Mouse (Mus musculus) G1E (cell line): ENCODE measurements at regions not wholly inside any gene's neighbourhood (a gene's known extent, or its start where the extent isn't known, plus 50 kb on each side); places are given as distances from the start of the nearest gene placed in this dataset.
"Not testable (repeated sequence)": the region's sequence is repeated elsewhere in the genome, so short reads cannot be mapped to it uniquely, and the experiment has no call there.

Source experiments
- ATAC-seq: 2 replicates; pipeline ENCODE4 v1.8.0; 2016; ENCODE audit warnings: mild to moderate bottlenecking; ENCODE audit not compliant: insufficient number of reproducible peaks, poor library complexity, low FRiP score, severe bottlenecking; ENCODE audit errors: extremely low read depth
- DNase-seq: peaks from one replicate; pipeline ENCODE4 v3.0.0; 2012; ENCODE audit warnings: low spot score
- H3K27me3 ChIP-seq: 2 replicates; pipeline ENCODE4 v1.6.1; 2012; ENCODE audit warnings: mild to moderate bottlenecking, low read length, inconsistent platforms; ENCODE audit not compliant: insufficient read depth
- H3K36me3 ChIP-seq: replicated peaks from 2 replicates; pipeline ENCODE3; 2012; ENCODE audit warnings: mild to moderate bottlenecking, inconsistent platforms
- H3K4me1 ChIP-seq: 2 replicates; pipeline ENCODE4 v1.6.1; 2012; ENCODE audit warnings: low read depth, low read length, inconsistent platforms, mixed read lengths; ENCODE audit not compliant: insufficient read depth
- H3K4me3 ChIP-seq: 2 replicates; pipeline ENCODE4 v1.5.1; 2012; ENCODE audit warnings: low read depth, mild to moderate bottlenecking, inconsistent platforms, low read length, moderate library complexity, mixed read lengths
- H3K9me3 ChIP-seq: replicated peaks from 2 replicates; pipeline ENCODE4 v1.6.1; 2012; ENCODE audit warnings: inconsistent platforms
- CTCF ChIP-seq: IDR thresholded peaks from 2 replicates; pipeline ENCODE4 v1.5.1; 2012; ENCODE audit warnings: low read depth, low read length, inconsistent platforms, mixed read lengths
- GATA1 ChIP-seq: IDR thresholded peaks from 2 replicates; pipeline ENCODE4 v1.6.1; 2012; ENCODE audit warnings: borderline replicate concordance, low read length, inconsistent platforms, mixed read lengths
- GATA2 ChIP-seq: IDR thresholded peaks from 2 replicates; pipeline ENCODE4 v1.6.1; 2012; ENCODE audit warnings: low read depth, low read length, inconsistent platforms, borderline replicate concordance
- POLR2AphosphoS5 ChIP-seq: IDR thresholded peaks from 2 replicates; pipeline ENCODE4 v1.6.1; 2012; ENCODE audit warnings: low read depth, low read length, inconsistent platforms; ENCODE audit not compliant: insufficient replicate concordance
- TAL1 ChIP-seq: conservative IDR thresholded peaks from 2 replicates; pipeline ENCODE4 v1.6.1; 2012; ENCODE audit warnings: low read depth, low read length, inconsistent platforms, mixed read lengths

GRCm38 (mm10) chr13:83745961-83746360 lies 242.1 kb downstream of the Mef2c start:
- DNase-seq (no peak), ATAC-seq (no peak)
- Histone ChIP-seq H3K27me3 (peaks cover 7% of the 10 kb centered on the region; the same call in 1 of the 2 replicates), H3K9me3 (no peaks in the 10 kb centered on the region), H3K4me3 (no peak overlapping the region), H3K4me1 (peaks cover 6% of the 10 kb centered on the region; the same call in 1 of the 2 replicates), H3K36me3 (peaks cover 4% of the 10 kb centered on the region)
- TF ChIP-seq GATA1 (no peak), POLR2AphosphoS5 (no peak), TAL1 (no peak), CTCF (no peak), GATA2 (no peak)

GRCm38 (mm10) chr13:83747671-83748070 lies 243.8 kb downstream of the Mef2c start:
- ATAC-seq (no peak), DNase-seq (no peak)
- no peak overlapping the region for H3K4me3 ChIP-seq
- TF ChIP-seq GATA1 (no peak), CTCF (no peak), TAL1 (no peak), GATA2 (no peak), POLR2AphosphoS5 (no peak)
- H3K27me3 ChIP-seq, result peaks cover 8% of the 10 kb centered on the region
- H3K9me3 ChIP-seq, result no peaks in the 10 kb centered on the region
- H3K36me3 ChIP-seq, result no peaks in the 10 kb centered on the region
- peaks cover 6% of the 10 kb centered on the region; the same call in 1 of the 2 replicates for H3K4me1 ChIP-seq

GRCm38 (mm10) chr13:83749376-83750150 lies 245.7 kb downstream of the Mef2c start:
- Histone ChIP-seq H3K4me1 (peaks cover 6% of the 10 kb centered on the region; the same call in 1 of the 2 replicates), H3K27me3 (peaks cover 11% of the 10 kb centered on the region), H3K36me3 (no peaks in the 10 kb centered on the region), H3K4me3 (no peak overlapping the region), H3K9me3 (no peaks in the 10 kb centered on the region)
- ATAC-seq (no peak), DNase-seq (no peak)
- no peak for TF ChIP-seq GATA1
- no peak for TF ChIP-seq TAL1
- TF ChIP-seq CTCF, result no peak
- TF ChIP-seq POLR2AphosphoS5, result no peak
- TF ChIP-seq GATA2, result no peak

- no peak overlapping the region for H3K4me3 ChIP-seq
- H3K9me3 ChIP-seq, result no peaks in the 10 kb centered on the region
- DNase-seq (no peak), ATAC-seq (no peak)
- no peaks in the 10 kb centered on the region for H3K36me3 ChIP-seq
- no peaks in the 10 kb centered on the region for H3K4me1 ChIP-seq
- H3K27me3 ChIP-seq, result peaks cover 4% of the 10 kb centered on the region; the same call in 1 of the 2 replicates
- TF ChIP-seq GATA2 (no peak), CTCF (no peak), GATA1 (no peak)
Measured at GRCm38 (mm10) chr13:83750437-83750836, 246.6 kb downstream of the Mef2c start.

GRCm38 (mm10) chr13:83760387-83761170 lies 256.7 kb downstream of the Mef2c start:
- Histone ChIP-seq H3K36me3 (no peaks in the 10 kb centered on the region), H3K4me1 (no peaks in the 10 kb centered on the region), H3K9me3 (no peaks in the 10 kb centered on the region), H3K4me3 (no peak overlapping the region), H3K27me3 (peaks cover 7% of the 10 kb centered on the region)
- ATAC-seq (no peak), DNase-seq (no peak)
- TF ChIP-seq GATA1, result no peak
- no peak for TF ChIP-seq CTCF
- TF ChIP-seq GATA2, result no peak
- TF ChIP-seq TAL1, result no peak
- TF ChIP-seq POLR2AphosphoS5, result no peak

GRCm38 (mm10) chr13:83762484-83762883 lies 258.6 kb downstream of the Mef2c start:
- no peaks in the 10 kb centered on the region for H3K9me3 ChIP-seq
- TF ChIP-seq GATA1 (no peak), TAL1 (no peak), POLR2AphosphoS5 (no peak), GATA2 (no peak), CTCF (no peak)
- no peaks in the 10 kb centered on the region for H3K4me1 ChIP-seq
- peaks cover 7% of the 10 kb centered on the region for H3K27me3 ChIP-seq
- no peak for DNase-seq
- no peaks in the 10 kb centered on the region for H3K36me3 ChIP-seq
- no peak overlapping the region for H3K4me3 ChIP-seq
- no peak for ATAC-seq

GRCm38 (mm10) chr13:83763288-83763687 lies 259.5 kb downstream of the Mef2c start:
- not testable (repeated sequence) for H3K4me1 ChIP-seq, H3K27me3 ChIP-seq, ATAC-seq, H3K4me3 ChIP-seq, DNase-seq, H3K36me3 ChIP-seq, H3K9me3 ChIP-seq
